Mouse (Mus musculus) C2C12 (cell line): ENCODE data around the gene Kirrel3. TPM values are rescaled to one million over a fixed set of nuclear protein-coding genes. Genes with fewer than 3 reads are reported as not detected.
A peak's percentile ranks its signal among the peaks of the same experiment; 100 is the strongest.

Source experiments
- H3K27me3 ChIP-seq: one replicate; pipeline ENCODE4 v1.6.1; 2011; ENCODE audit not compliant: control insufficient read depth, insufficient read depth, insufficient read length
- H3K36me3 ChIP-seq: one replicate; pipeline ENCODE4 v1.6.1; 2011; ENCODE audit not compliant: control insufficient read depth, insufficient read depth
- H3K4me3 ChIP-seq: one replicate; pipeline ENCODE4 v1.5.1; 2011; ENCODE audit warnings: mild to moderate bottlenecking, control low read depth; ENCODE audit not compliant: poor library complexity, insufficient read depth, severe bottlenecking
- H3K79me2 ChIP-seq: one replicate; pipeline ENCODE4 v1.6.1; 2011; ENCODE audit not compliant: control insufficient read depth, insufficient read depth
- H3K79me3 ChIP-seq: one replicate; pipeline ENCODE4 v1.6.1; 2011; ENCODE audit warnings: low read depth, control low read depth
- H3ac ChIP-seq: one replicate; pipeline ENCODE3; 2011; ENCODE audit warnings: low read depth; ENCODE audit not compliant: control insufficient read depth, insufficient read length
- CEBPB ChIP-seq: IDR thresholded peaks from one replicate; pipeline ENCODE4 v1.6.1; 2011; ENCODE audit warnings: low read depth, mild to moderate bottlenecking, control low read depth, moderate library complexity
- CTCF ChIP-seq: IDR thresholded peaks from one replicate; pipeline ENCODE4 v1.5.1; 2011; ENCODE audit not compliant: control insufficient read depth, insufficient read depth, insufficient read length
- FOSL1 ChIP-seq: IDR thresholded peaks from one replicate; pipeline ENCODE4 v1.8.0; 2011; ENCODE audit warnings: mild to moderate bottlenecking, low read length; ENCODE audit not compliant: poor library complexity, insufficient read depth, severe bottlenecking
- MAX ChIP-seq: IDR thresholded peaks from one replicate; pipeline ENCODE4 v1.6.1; 2011; ENCODE audit warnings: mild to moderate bottlenecking, control low read depth
- MYOD1 ChIP-seq: IDR thresholded peaks from one replicate; pipeline ENCODE4 v1.6.1; 2011; ENCODE audit warnings: low read depth; ENCODE audit not compliant: control insufficient read depth, insufficient read length
- MYOG ChIP-seq: IDR thresholded peaks from one replicate; pipeline ENCODE4 v1.6.1; 2011; ENCODE audit not compliant: control insufficient read depth, insufficient read length; ENCODE audit errors: extremely low read depth
- USF1 ChIP-seq: IDR thresholded peaks from one replicate; pipeline ENCODE4 v1.6.1; 2011; ENCODE audit warnings: low read depth, mild to moderate bottlenecking, control low read depth, moderate library complexity
- polyA plus RNA-seq: library from polyadenylated mRNA; unstranded; fragments of >200 nt; fragmentation: generic; extraction: Trizol; gene quantifications from one replicate; pipeline ENCODE4 v1.2.1, GENCODE M21; 2012; ENCODE audit warnings: missing spikeins

The Kirrel3 gene
- polyA plus RNA-seq, 1 experiment, result 5.2 TPM

DNA sequence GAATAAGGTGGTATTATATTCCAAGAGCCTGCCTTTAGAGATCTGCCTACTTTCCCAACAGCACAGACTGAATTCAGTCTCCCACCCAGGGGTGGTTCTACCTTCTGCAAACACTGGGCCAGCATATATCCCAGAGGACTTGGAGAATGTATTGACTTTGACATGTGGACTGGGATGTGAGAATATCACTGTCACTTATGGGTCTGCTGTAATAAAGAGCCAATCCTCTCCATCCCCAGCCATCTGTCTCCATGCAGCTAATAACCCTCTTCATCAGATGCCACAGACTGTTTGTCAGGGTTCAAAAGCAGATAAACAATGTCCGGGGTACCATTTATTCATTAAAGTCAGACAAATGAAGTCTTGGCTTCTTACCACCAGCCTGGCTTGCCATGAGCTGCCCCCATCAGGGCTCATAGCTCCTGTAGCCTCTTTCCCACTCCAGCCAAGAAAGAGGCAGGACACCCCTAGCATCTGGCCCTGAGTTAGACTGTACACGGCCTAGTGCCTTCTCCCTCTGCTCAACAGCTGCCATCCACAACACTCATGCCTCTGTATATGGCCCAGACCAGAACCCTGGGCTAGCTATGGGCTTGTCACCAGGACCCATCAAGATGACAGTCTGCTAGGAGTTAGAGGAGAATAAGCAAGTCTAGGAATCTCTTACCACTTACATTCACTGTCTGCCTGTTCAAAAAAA, 426.7 kb downstream of the Kirrel3 start:
- Histone ChIP-seq H3K79me2 (no peaks in the 10 kb centered on the region), H3ac (no peak overlapping the region), H3K79me3 (no peaks in the 10 kb centered on the region), H3K4me3 (no peak overlapping the region), H3K36me3 (no peaks in the 10 kb centered on the region), H3K27me3 (no peaks in the 10 kb centered on the region)
- TF ChIP-seq CTCF (no peak), MYOG (no peak)

- Histone ChIP-seq H3K36me3 (no peaks in the 10 kb centered on the region), H3K27me3 (no peaks in the 10 kb centered on the region), H3ac (no peak overlapping the region), H3K79me2 (no peaks in the 10 kb centered on the region), H3K79me3 (no peaks in the 10 kb centered on the region), H3K4me3 (no peak overlapping the region)
- TF ChIP-seq CTCF, result no peak
- no peak for TF ChIP-seq MAX
- TF ChIP-seq CEBPB, result no peak
- no peak for TF ChIP-seq MYOD1
- TF ChIP-seq USF1, result no peak
Measured at GRCm38 (mm10) chr9:34912996-34913395, 427.3 kb downstream of the Kirrel3 start.

- Histone ChIP-seq H3K27me3 (no peaks in the 10 kb centered on the region), H3K79me2 (no peaks in the 10 kb centered on the region), H3K36me3 (no peaks in the 10 kb centered on the region), H3K4me3 (no peak overlapping the region), H3ac (no peak overlapping the region), H3K79me3 (no peaks in the 10 kb centered on the region)
- TF ChIP-seq FOSL1 (no peak), CEBPB (no peak), CTCF (no peak), MYOG (no peak), MAX (no peak), USF1 (no peak)
Measured at GRCm38 (mm10) chr9:34918976-34919375, 433.3 kb downstream of the Kirrel3 start.

DNA sequence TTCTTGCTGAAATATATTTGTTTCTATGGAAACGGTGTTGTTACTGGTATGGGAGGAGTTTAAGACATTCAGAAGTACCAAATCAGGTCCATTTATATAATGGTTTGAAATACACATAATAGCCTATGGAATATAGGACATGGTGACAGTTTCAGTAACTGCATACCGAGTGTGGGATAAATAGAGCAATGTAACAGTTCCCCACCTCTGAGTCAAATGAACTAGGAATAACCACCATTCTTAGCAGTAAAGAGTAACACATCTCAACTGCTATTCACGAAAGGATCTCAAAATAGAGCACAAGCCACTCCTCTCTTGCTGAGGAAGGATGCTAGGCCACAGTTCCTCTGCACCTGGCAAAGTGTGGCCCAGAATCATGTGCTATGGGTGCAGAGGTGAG, 434.4 kb downstream of the Kirrel3 start:
- no peak overlapping the region for H3ac ChIP-seq
- no peaks in the 10 kb centered on the region for H3K79me2 ChIP-seq
- no peak overlapping the region for H3K4me3 ChIP-seq
- H3K36me3 ChIP-seq, result no peaks in the 10 kb centered on the region
- no peaks in the 10 kb centered on the region for H3K27me3 ChIP-seq
- no peak for TF ChIP-seq MAX
- TF ChIP-seq CEBPB, result no peak
- TF ChIP-seq CTCF, result no peak
- no peak for TF ChIP-seq USF1
- no peak for TF ChIP-seq MYOG
- no peak for TF ChIP-seq MYOD1
- H3K79me3 ChIP-seq, result no peaks in the 10 kb centered on the region

- Histone ChIP-seq H3K4me3 (no peak overlapping the region), H3K79me2 (no peaks in the 10 kb centered on the region), H3K36me3 (no peaks in the 10 kb centered on the region), H3K27me3 (no peaks in the 10 kb centered on the region), H3ac (no peak overlapping the region), H3K79me3 (no peaks in the 10 kb centered on the region)
- TF ChIP-seq MYOG (no peak), CEBPB (peak; percentile 35)
Measured at GRCm38 (mm10) chr9:34921941-34922340, 436.2 kb downstream of the Kirrel3 start.

- no peak for TF ChIP-seq MAX
- TF ChIP-seq MYOD1, result no peak
- no peak for TF ChIP-seq MYOG
- TF ChIP-seq CEBPB, result no peak
- TF ChIP-seq USF1, result no peak
- TF ChIP-seq CTCF, result no peak
Measured at GRCm38 (mm10) chr9:34922716-34923115, 437.0 kb downstream of the Kirrel3 start.

More at GRCm38 (mm10) chr9:34922716-34923115, 437.0 kb downstream of the Kirrel3 start:
- Histone ChIP-seq H3K36me3 (no peaks in the 10 kb centered on the region), H3K79me3 (no peaks in the 10 kb centered on the region), H3K27me3 (no peaks in the 10 kb centered on the region), H3ac (no peak overlapping the region), H3K79me2 (no peaks in the 10 kb centered on the region), H3K4me3 (no peak overlapping the region)
